Mouse (Mus musculus) stomach, postnatal 0 days (tissue): ENCODE data around the gene Pde2a. TPM values are rescaled to one million over a fixed set of nuclear protein-coding genes. Genes with fewer than 3 reads are reported as not detected.
"Not testable (repeated sequence)": the region's sequence is repeated elsewhere in the genome, so short reads cannot be mapped to it uniquely, and the experiment has no call there.

Experiments used
- ATAC-seq: fragments of 200-750 bp; cut with Nextera tagmentation; 2 replicates; pipeline ENCODE4 v1.8.0; 2017; ENCODE audit not compliant: low FRiP score, low TSS enrichment
- DNase-seq: peaks from one replicate; pipeline ENCODE4 v3.0.0-alpha.2; 2016; ENCODE audit warnings: low spot score
- H3K27ac ChIP-seq: fragments of 300-500 bp; sonication (generic); replicated peaks from 2 replicates; pipeline ENCODE4 v1.5.1; 2014; ENCODE audit warnings: mild to moderate bottlenecking, control low read depth
- H3K27me3 ChIP-seq: fragments of 300-500 bp; sonication (generic); 2 replicates; pipeline ENCODE4 v1.6.1; 2014; ENCODE audit warnings: low read length; ENCODE audit not compliant: control insufficient read depth, insufficient read depth
- H3K36me3 ChIP-seq: fragments of 300-500 bp; sonication (generic); 2 replicates; pipeline ENCODE4 v1.6.1; 2014; ENCODE audit warnings: low read length, mixed read lengths; ENCODE audit not compliant: control insufficient read depth, insufficient read depth
- H3K4me1 ChIP-seq: fragments of 300-500 bp; sonication (generic); replicated peaks from 2 replicates; pipeline ENCODE4 v1.6.1; 2014; ENCODE audit warnings: antibody characterized with exemption; ENCODE audit not compliant: control insufficient read depth, insufficient read depth
- H3K4me2 ChIP-seq: fragments of 300-500 bp; sonication (generic); replicated peaks from 2 replicates; pipeline ENCODE4 v1.6.1; 2014; ENCODE audit warnings: low read depth, mild to moderate bottlenecking, control low read depth, moderate library complexity
- H3K4me3 ChIP-seq: fragments of 300-500 bp; sonication (generic); 2 replicates; pipeline ENCODE4 v1.5.1; 2014; ENCODE audit warnings: low read depth, low read length, control low read depth
- H3K9ac ChIP-seq: fragments of 300-500 bp; sonication (generic); 2 replicates; pipeline ENCODE4 v1.6.1; 2014; ENCODE audit warnings: mild to moderate bottlenecking, low read length, control low read depth, mixed read lengths
- H3K9me3 ChIP-seq: fragments of 300-500 bp; sonication (generic); 2 replicates; pipeline ENCODE4 v1.6.1; 2016; ENCODE audit warnings: low read length; ENCODE audit not compliant: control insufficient read depth
- CTCF ChIP-seq: IDR thresholded peaks from 2 replicates; pipeline ENCODE4 v1.5.1; 2016; ENCODE audit warnings: antibody characterized with exemption, low read depth, mild to moderate bottlenecking, moderate library complexity
- EP300 ChIP-seq: optimal IDR thresholded peaks from 2 replicates; pipeline ENCODE3; 2016; ENCODE audit warnings: antibody characterized with exemption
- WGBS: fragments of 180-500 bp; shearing (Covaris S2); extraction: QIAGEN DNeasy Blood & Tissue Kit; methylation state at CpG from one replicate; pipeline ENCODE4 v1.1.7; 2014; 5-methylcytosine and 5-hydroxymethylcytosine counted together
- microRNA counts: library from miRNA; unstranded; fragments of <30 nt; microRNA quantifications from one replicate; lab custom pipeline; 2015
- microRNA-seq: library from miRNA; unstranded; fragments of <30 nt; microRNA quantifications from one replicate; pipeline ENCODE4, GENCODE M21; 2016
- polyA plus RNA-seq: library from polyadenylated mRNA; unstranded; fragments of >200 nt; fragmentation: Nextera tagmentation; extraction: Ambion mirVana; gene quantifications from 2 replicates; pipeline ENCODE4 v1.2.1, GENCODE M21; 2015

Gene Pde2a
- polyA plus RNA-seq, 1 experiment from 2014 or later: 9.2 TPM

DNA sequence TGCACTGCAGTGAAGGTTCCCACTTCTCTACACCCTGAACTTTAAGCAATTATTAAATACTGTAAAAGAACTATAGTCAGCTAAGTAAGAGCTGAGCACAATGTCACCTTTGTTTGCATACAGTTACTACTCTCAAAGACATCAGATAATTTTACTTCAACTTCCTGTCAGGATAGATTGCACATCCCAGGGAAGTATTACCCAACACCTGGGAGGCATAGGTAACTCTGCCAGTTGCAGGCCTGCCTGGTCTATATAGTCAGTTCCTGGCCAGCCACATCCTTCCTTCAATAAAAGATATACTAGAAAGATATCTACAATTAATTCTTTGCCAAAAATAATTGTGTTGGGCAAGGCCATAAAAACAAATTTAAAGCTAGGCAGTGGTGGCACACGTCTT is 135.9 kb downstream of the Pde2a start:
- no peaks in the 10 kb centered on the region for H3K36me3 ChIP-seq
- DNase-seq: no peak
- 54% methylated on average over 1 of the region's 1 CpGs for WGBS
- H3K9me3 ChIP-seq: no peaks in the 10 kb centered on the region
- no peak overlapping the region for H3K4me3 ChIP-seq
- H3K27ac ChIP-seq: no peak overlapping the region
- no peaks in the 10 kb centered on the region for H3K4me1 ChIP-seq
- TF ChIP-seq CTCF: no peak
- TF ChIP-seq EP300: no peak
- H3K9ac ChIP-seq: no peak overlapping the region
- H3K27me3 ChIP-seq: no peaks in the 10 kb centered on the region
- no peak overlapping the region for H3K4me2 ChIP-seq
- ATAC-seq: no peak

GRCm38 (mm10) chr7:101559393-101559792 is 137.9 kb downstream of the Pde2a start:
- H3K9ac ChIP-seq, H3K36me3 ChIP-seq, H3K4me1 ChIP-seq, H3K27ac ChIP-seq, H3K4me3 ChIP-seq, DNase-seq, H3K4me2 ChIP-seq, ATAC-seq, H3K9me3 ChIP-seq, H3K27me3 ChIP-seq: not testable (repeated sequence)
- WGBS: 51% methylated on average over 5 of the region's 5 CpGs

MicroRNA genes within 50 kb of the gene (microRNA counts, 519-probe panel; counts per million panel counts)
- microRNA mmu-miR-139-3p (lab: Ali Mortazavi, UCI): not detected
- microRNA mmu-miR-139-5p (lab: Ali Mortazavi, UCI): not detected

Small RNA genes within 50 kb of the gene (microRNA-seq; reads per million reads assigned to microRNA genes)
- 1,763 reads per million, percentile 78 among the genes with 10 or more reads in this experiment for gene Mir139

Other genes starting within 250 kb of the Pde2a start
- 6.0 and 7.1 TPM in 2 replicates for gene Atg16l2, start 119.4 kb upstream of the Pde2a start, polyA plus RNA-seq
- gene Stard10, start 104.6 kb upstream of the Pde2a start, polyA plus RNA-seq: 132 and 144 TPM in 2 replicates
- gene Arap1, start 73.6 kb upstream of the Pde2a start, polyA plus RNA-seq: 37.2 and 44.7 TPM in 2 replicates
- 0.24 TPM in 1 of 2 replicates, not detected in the other for gene Gm45837, start 10.8 kb upstream of the Pde2a start, polyA plus RNA-seq
- gene Art2b, start 163.9 kb downstream of the Pde2a start, polyA plus RNA-seq: not detected in 2 replicates
- 38.6 and 40.2 TPM in 2 replicates for gene Clpb, start 241.9 kb downstream of the Pde2a start, polyA plus RNA-seq